Mouse (Mus musculus) G1E (cell line): ENCODE results near the gene Ugt1a10.

Experiments
- CTCF ChIP-seq: IDR thresholded peaks from 2 replicates; pipeline ENCODE4 v1.5.1; 2012; ENCODE audit warnings: low read depth, low read length, inconsistent platforms, mixed read lengths
- GATA1 ChIP-seq: IDR thresholded peaks from 2 replicates; pipeline ENCODE4 v1.6.1; 2012; ENCODE audit warnings: borderline replicate concordance, low read length, inconsistent platforms, mixed read lengths
- GATA2 ChIP-seq: IDR thresholded peaks from 2 replicates; pipeline ENCODE4 v1.6.1; 2012; ENCODE audit warnings: low read depth, low read length, inconsistent platforms, borderline replicate concordance
- TAL1 ChIP-seq: conservative IDR thresholded peaks from 2 replicates; pipeline ENCODE4 v1.6.1; 2012; ENCODE audit warnings: low read depth, low read length, inconsistent platforms, mixed read lengths

DNA sequence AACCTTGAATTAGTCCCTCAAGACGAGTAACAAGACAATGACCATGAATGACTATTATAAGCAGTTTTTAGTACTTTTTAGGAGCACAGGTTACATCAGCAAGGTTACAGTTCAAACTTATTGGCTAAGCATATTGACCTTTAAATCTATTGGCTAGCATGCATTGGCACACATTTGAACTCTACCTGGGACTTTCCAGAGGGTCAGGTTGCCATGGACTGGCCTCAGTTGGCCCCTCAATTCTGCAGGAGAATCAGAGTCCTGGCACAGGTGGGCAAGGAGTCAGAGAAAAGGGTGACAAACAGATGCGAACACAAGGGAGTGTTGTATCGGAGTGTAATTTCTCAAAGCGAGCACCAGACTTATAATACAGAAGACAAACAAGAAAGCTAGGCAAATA is 40.5 kb upstream of the Ugt1a10 start:
- no peak for TF ChIP-seq CTCF
- no peak for TF ChIP-seq TAL1
- no peak for TF ChIP-seq GATA1
- no peak for TF ChIP-seq GATA2
